Mouse (Mus musculus) duodenum, adult 2 months (tissue): ENCODE measurements around the gene Cklf. TPM values are rescaled to one million over a fixed set of nuclear protein-coding genes. Genes with fewer than 3 reads are reported as not detected.

ENCODE experiments used
- polyA plus RNA-seq: library from polyadenylated mRNA; depleted of rRNA; stranded (reverse); fragments of >200 nt; gene quantifications from 2 replicates; pipeline ENCODE4 v1.2.3, GENCODE M21; 2012; ENCODE audit warnings: low replicate concordance; rRNA removed

Cklf gene
- 0.24 and 0.93 TPM in 2 replicates for polyA plus RNA-seq

GRCm38 (mm10) chr8:104250439-104251367, at the start of gene Cklf:
TSS of gene Cklf (plus strand) at chr8:104250861.

GRCm38 (mm10) chr8:104248276-104248675, 2.4 kb upstream of the Cklf start, which contains the start of gene Tk2:
TSS of gene Tk2 (minus strand) at chr8:104248558.

GRCm38 (mm10) chr8:104293081-104293480, 42.4 kb downstream of the Cklf start, which contains the start of gene Cmtm2a:
TSS of gene Cmtm2a (minus strand) at chr8:104293181.

GRCm38 (mm10) chr8:104309441-104310155, 58.9 kb downstream of the Cklf start, which contains the start of the genes Gm45711 and Cmtm1:
TSS of gene Gm45711 (minus strand) at chr8:104310081.
TSS of gene Cmtm1 (minus strand) at chr8:104310145.

Other genes starting within 250 kb of the Cklf start
- gene Cdh5, start 149.2 kb upstream of the Cklf start, polyA plus RNA-seq: 8.7 and 9.2 TPM in 2 replicates
- gene Bean1, start 80.4 kb upstream of the Cklf start, polyA plus RNA-seq: 4.8 and 7.8 TPM in 2 replicates
- 6.6 and 7.7 TPM in 2 replicates for gene Tk2, start 2.3 kb upstream of the Cklf start, polyA plus RNA-seq
- not detected in 2 replicates for gene Cmtm2a, start 42.3 kb downstream of the Cklf start, polyA plus RNA-seq
- gene Gm45711, start 59.2 kb downstream of the Cklf start, polyA plus RNA-seq: not detected in 2 replicates
- 0.05 TPM in 1 of 2 replicates, not detected in the other for gene Cmtm1, start 59.3 kb downstream of the Cklf start, polyA plus RNA-seq
- not detected in 2 replicates for gene Gm11020, start 70.7 kb downstream of the Cklf start, polyA plus RNA-seq
- gene Cmtm2b, start 71.4 kb downstream of the Cklf start, polyA plus RNA-seq: not detected in 2 replicates
- 24.7 and 28.7 TPM in 2 replicates for gene Cmtm3, start 88.5 kb downstream of the Cklf start, polyA plus RNA-seq
- 17.6 and 17.7 TPM in 2 replicates for gene Cmtm4, start 144.9 kb downstream of the Cklf start, polyA plus RNA-seq
- 2.6 and 4.9 TPM in 2 replicates for gene Dync1li2, start 192.2 kb downstream of the Cklf start, polyA plus RNA-seq